Mouse (Mus musculus) 416B (cell line): ENCODE data around the gene Duoxa1.

ENCODE experiments used
- DNase-seq: peaks from one replicate; pipeline ENCODE4 v3.0.0; 2011; ENCODE audit warnings: low read depth

Duoxa1 gene

GRCm38 (mm10) chr2:122297271-122298095 lies 16.0 kb downstream of the Duoxa1 start:
- no peak for DNase-seq

DNA sequence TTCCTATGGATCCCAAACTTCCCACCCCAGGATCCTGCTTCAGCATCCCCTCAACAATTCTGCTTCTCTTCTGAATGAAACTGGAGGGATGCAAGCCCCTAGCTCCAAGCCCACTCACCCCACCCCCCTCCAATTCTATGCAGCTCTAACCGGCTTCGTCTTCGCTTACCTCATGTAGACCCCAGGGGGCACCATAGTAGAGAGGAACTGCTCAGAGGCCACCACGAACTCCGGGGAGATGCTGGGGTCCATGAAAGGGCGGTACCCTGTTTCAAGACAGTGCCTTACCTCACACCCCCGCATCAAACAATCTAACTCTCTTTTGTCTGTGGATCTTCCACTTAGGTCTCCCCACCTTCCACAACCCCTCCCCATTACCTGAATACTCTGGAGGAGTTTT lies 18.6 kb downstream of the Duoxa1 start:
- no peak for DNase-seq

- DNase-seq, result no peak
Measured at GRCm38 (mm10) chr2:122286137-122286536, 27.4 kb downstream of the Duoxa1 start.

GRCm38 (mm10) chr2:122284091-122284490 lies 29.4 kb downstream of the Duoxa1 start:
- DNase-seq, result no peak

DNA sequence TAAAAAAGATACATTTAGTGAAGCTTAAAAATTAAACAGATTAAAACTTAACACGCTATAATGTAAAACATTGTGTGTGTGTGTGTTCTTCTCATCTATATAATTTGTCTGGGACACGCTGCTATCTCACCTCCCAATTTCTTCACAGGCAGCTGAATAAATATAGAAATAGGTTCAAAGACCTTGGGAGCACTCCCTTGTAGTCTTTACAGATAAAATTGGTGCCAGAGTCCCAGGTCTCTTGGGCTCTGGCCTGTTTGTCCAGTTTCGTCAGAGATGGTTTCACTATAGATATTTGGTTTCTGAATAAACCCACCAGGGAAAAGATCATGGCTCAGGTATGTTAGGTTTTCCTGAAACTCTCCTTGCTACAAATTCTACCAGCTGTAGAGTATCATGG lies 34.8 kb downstream of the Duoxa1 start:
- DNase-seq, result no peak

GRCm38 (mm10) chr2:122266407-122267193 lies 46.9 kb downstream of the Duoxa1 start:
- DNase-seq, result no peak

GRCm38 (mm10) chr2:122264690-122265089 lies 48.8 kb downstream of the Duoxa1 start:
- no peak for DNase-seq

- no peak for DNase-seq
Measured at GRCm38 (mm10) chr2:122260729-122261128, 52.8 kb downstream of the Duoxa1 start.

DNA sequence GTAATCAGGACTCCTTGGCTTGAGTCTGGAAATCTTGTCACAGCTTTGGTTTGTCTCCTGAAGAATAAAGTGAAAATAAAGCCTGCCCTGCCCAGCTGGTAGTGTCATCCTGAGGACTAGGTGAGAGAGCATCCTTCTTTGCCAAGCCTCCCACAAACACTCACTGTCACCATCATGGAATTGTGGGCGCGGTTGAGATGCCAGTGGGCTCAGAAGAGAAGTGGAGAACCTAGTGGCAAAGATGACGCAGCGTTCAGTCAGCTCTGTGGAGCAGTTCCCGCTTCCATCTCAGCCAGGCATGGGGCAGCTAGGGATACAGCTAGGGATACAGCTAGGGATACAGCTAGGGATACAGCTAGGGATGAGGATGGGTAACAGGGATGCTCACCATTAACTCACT lies 57.5 kb downstream of the Duoxa1 start:
- no peak for DNase-seq
